Mouse (Mus musculus): Measurements from ENCODE around the gene Ssxb2. TPM values are rescaled to one million over a fixed set of nuclear protein-coding genes. Genes with fewer than 3 reads are reported as not detected.
"Not testable (repeated sequence)": the region's sequence is repeated elsewhere in the genome, so short reads cannot be mapped to it uniquely, and the experiment has no call there.

The Ssxb2 gene
- polyA plus RNA-seq (2012; rRNA removed): not detected in 2 replicates

DNA sequence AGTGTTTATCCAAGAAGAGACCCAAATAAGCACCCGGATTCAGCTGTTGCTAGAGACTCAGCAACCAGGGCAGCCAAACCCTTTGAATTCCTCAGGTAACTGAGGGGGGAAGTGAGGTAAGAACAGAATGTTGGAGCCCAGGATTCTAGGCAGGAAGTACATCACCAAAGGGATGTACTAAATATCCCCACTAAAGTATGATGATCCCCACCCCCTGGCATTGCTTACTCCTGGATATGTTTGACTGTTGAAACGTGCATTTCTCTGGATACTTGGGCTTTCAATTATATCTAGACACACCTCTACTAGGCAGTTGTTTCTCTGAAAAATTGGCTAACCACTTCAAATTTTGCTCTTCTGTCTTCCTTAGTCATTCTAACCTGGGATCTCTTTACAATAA, at the start of gene Ssxb2:
Ssxb2 (minus strand) TSS at position 101 of the 400 bp plus-strand sequence.
- 57% methylated on average over 2 of the region's 2 CpGs for WGBS
- H3K27me3 ChIP-seq (ENCODE audit: control insufficient read depth, insufficient read depth, low read length); H3K4me1 ChIP-seq (ENCODE audit: control insufficient read depth, insufficient read depth, insufficient read length, low read length); H3K36me3 ChIP-seq (ENCODE audit: control insufficient read depth, insufficient read depth, low read length); H3K27ac ChIP-seq (ENCODE audit: insufficient read depth, low read depth, low read length); H3K4me3 ChIP-seq (ENCODE audit: low read depth, low read length): not testable (repeated sequence)

DNA sequence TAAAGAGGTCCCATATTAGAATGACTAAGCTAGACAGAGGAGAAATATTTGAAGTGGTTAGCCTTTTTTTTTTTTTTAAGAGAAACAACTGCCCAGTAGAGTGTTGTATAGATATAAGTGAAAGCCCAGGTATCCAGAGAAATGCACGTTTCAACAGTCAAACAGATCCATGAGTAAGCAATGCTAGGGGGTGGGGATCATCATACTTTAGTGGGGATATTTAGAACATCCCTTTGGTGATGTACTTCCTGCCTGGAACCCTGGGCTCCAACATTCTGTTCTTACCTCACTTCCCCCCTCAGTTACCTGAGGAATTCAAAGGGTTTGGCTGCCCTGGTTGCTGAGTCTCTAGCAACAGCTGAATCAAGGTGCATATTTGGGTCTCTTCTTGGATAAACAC, 48.5 kb downstream of the Ssxb2 start, which contains the start of gene Ssxb1:
Ssxb1 (plus strand) TSS at position 301 of the 400 bp plus-strand sequence.
- H3K4me1 ChIP-seq (ENCODE audit: control insufficient read depth, insufficient read depth, insufficient read length, low read length); H3K27ac ChIP-seq (ENCODE audit: insufficient read depth, low read depth, low read length); H3K36me3 ChIP-seq (ENCODE audit: control insufficient read depth, insufficient read depth, low read length); H3K4me3 ChIP-seq (ENCODE audit: low read depth, low read length); H3K27me3 ChIP-seq (ENCODE audit: control insufficient read depth, insufficient read depth, low read length): not testable (repeated sequence)
- WGBS: 13% methylated on average over 1 of the region's 1 CpGs

Other genes with a start within 250 kb of the Ssxb2 start
- gene Ftsj1, start 209.3 kb downstream of the Ssxb2 start, polyA plus RNA-seq (2012; rRNA removed): 11.4 and 16.1 TPM in 2 replicates
- gene Slc38a5, start 190.6 kb downstream of the Ssxb2 start, polyA plus RNA-seq (2012; rRNA removed): 0.24 and 19.1 TPM in 2 replicates
- not detected in 2 replicates for gene Ssxb10, start 134.3 kb downstream of the Ssxb2 start, polyA plus RNA-seq (2012; rRNA removed)
- gene Ssxb9, start 94.7 kb downstream of the Ssxb2 start, polyA plus RNA-seq (2012; rRNA removed): not detected in 2 replicates
- not detected in 2 replicates for gene Ssxb1, start 48.4 kb downstream of the Ssxb2 start, polyA plus RNA-seq (2012; rRNA removed)
- not detected in 2 replicates for gene Gm14459, start 63.2 kb upstream of the Ssxb2 start, polyA plus RNA-seq (2012; rRNA removed)
- not detected in 2 replicates for gene Ssxb6, start 86.5 kb upstream of the Ssxb2 start, polyA plus RNA-seq (2012; rRNA removed)
- not detected in 2 replicates for gene Ssxb3, start 130.1 kb upstream of the Ssxb2 start, polyA plus RNA-seq (2012; rRNA removed)
- gene Ssxb8, start 229.1 kb upstream of the Ssxb2 start, polyA plus RNA-seq (2012; rRNA removed): not detected in 2 replicates

All from small intestine, adult 2 months (tissue).